8 mouse cellular contexts compared by ENCODE assay signal in genomic region chr14:114567673-114568309, GRCm38 (mm10).
DNase-seq lines count a peak whose midpoint lies in the region; ATAC-seq lines count a peak whose summit lies in the region.

No protein-coding gene starts in this region.

- no peak overlapping the region for H3K27ac ChIP-seq in limb, embryonic 10.5 days
- H3K27ac ChIP-seq in neural tube, embryonic 13.5 days (replicated peaks): no peak overlapping the region

- H3K36me3 ChIP-seq in limb, embryonic 10.5 days: no peaks in the 10 kb centered on the region
- H3K36me3 ChIP-seq in neural tube, embryonic 13.5 days: no peaks in the 10 kb centered on the region

- H3K4me2 ChIP-seq in neural tube, embryonic 13.5 days: peak overlapping the region; percentile 45

- no peaks in the 10 kb centered on the region for H3K27me3 ChIP-seq in limb, embryonic 10.5 days (ENCODE audit: low read depth, poor library complexity, severe bottlenecking)
- H3K27me3 ChIP-seq in neural tube, embryonic 13.5 days: no peaks in the 10 kb centered on the region

- H3K4me1 ChIP-seq in limb, embryonic 10.5 days: no peaks in the 10 kb centered on the region
- H3K4me1 ChIP-seq in neural tube, embryonic 13.5 days (replicated peaks): peaks cover 4% of the 10 kb centered on the region; the same call in 1 of the 2 replicates

- peak; percentile 71 for DNase-seq in heart, adult 11 months
- no peak for DNase-seq in heart, adult 8-10 months (ENCODE audit: low spot score)
- DNase-seq in c-Kit-positive CD71-negative TER-119-negative erythroid progenitor cells, embryonic 14.5 days (ENCODE audit: low read depth): peak; percentile 20
- DNase-seq in kidney, adult 9 months: peak; percentile 25
- DNase-seq in limb, embryonic 10.5 days (ENCODE audit: low spot score): peak; percentile 72

- 26% methylated on average over 14 of the region's 14 CpGs for WGBS in limb, embryonic 10.5 days
- WGBS in neural tube, embryonic 13.5 days: 19% methylated on average over 14 of the region's 14 CpGs

- ATAC-seq in frontal cortex, adult (ENCODE audit: low TSS enrichment): peak; percentile 80
- ATAC-seq in neural tube, embryonic 13.5 days (ENCODE audit: low read depth): peak; percentile 43; the same call in 1 of the 2 replicates
- ATAC-seq in erythroblast, adult 5-6 weeks (replicated peaks; ENCODE audit: low FRiP score, poor library complexity, severe bottlenecking): no peak

- H3K4me3 ChIP-seq in limb, embryonic 10.5 days: peak overlapping the region; percentile 26; the same call in 1 of the 2 replicates
- peak overlapping the region; percentile 10; the same call in 1 of the 2 replicates for H3K4me3 ChIP-seq in neural tube, embryonic 13.5 days

- no peaks in the 10 kb centered on the region for H3K9me3 ChIP-seq in limb, embryonic 10.5 days (replicated peaks)
- H3K9me3 ChIP-seq in neural tube, embryonic 13.5 days: no peaks in the 10 kb centered on the region

- 0 out of 2 replicates have a peak overlapping the region, but pooled peaks have one; percentile 34 for H3K9ac ChIP-seq in neural tube, embryonic 13.5 days
